Mouse (Mus musculus) heart, postnatal 36 days (tissue): ENCODE data around the gene Mettl7b. TPM values are rescaled to one million over a fixed set of nuclear protein-coding genes. Genes with fewer than 3 reads are reported as not detected.

Experiments used
- DNase-seq, 2 experiments: peaks; one replicate each; pipeline ENCODE4 v3.0.0; 2021 to 2022
- intact Hi-C: fragments of 180-260 bp; cut with DNase I; formaldehyde crosslinking; loops from one replicate; pipeline ENCODE4 v1.15.1; 2025
- total RNA-seq, 2 experiments: library from RNA; stranded (reverse); gene quantifications; 2 replicates each; pipeline ENCODE4 v1.2.3; 2021

Gene Mettl7b
- total RNA-seq, 2 experiments from 2014 or later: not detected

GRCm38 (mm10) chr10:128950208-128950887 lies 10.4 kb downstream of the Mettl7b start:
- DNase-seq: no peak
- intact Hi-C loops: no loop called here

DNA sequence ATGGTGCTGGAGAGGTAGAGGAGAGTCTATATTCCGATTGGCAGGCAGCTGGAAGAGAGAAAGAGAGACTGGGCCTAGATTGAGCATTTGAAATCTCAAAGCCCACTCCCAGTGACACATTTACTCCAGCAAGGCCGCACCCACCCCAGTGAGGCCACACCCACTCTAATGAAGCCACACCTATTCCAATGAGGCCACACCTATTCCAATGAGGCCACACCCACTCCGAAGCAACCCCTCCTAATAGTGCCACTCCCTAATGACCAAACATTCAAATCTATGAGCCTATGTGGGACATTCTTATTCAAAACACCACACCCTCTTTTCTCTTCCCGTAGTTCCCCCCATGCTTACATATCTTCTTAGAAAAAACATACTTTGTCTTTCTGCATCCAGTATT lies 13.3 kb downstream of the Mettl7b start:
- intact Hi-C loops: no loop called here

DNA sequence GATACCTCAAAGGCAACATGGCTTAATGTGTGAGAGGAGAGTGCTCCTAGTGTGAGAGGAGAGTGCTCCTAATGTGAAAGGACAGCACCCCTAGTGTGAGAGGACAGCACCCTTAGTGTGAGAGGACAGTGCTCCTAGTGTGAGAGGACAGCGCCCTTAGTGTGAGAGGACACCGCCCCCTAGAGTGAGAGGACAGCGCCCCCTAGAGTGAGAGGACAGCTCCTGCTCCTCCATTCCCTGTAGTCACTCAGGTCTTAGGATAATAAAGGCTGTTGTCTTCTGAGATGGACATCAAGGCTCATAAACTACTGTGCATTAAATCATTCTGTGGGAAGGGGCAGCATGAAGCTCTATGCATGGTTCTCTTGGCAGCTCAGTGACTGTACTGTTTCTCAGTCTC lies 15.1 kb downstream of the Mettl7b start:
- intact Hi-C loops: loop anchor here (2.0 kb wide), 1 partner anchor 33 kb away; no protein-coding TSS in a partner anchor
- peak; percentile 59 to 65 for DNase-seq

More for the DNA sequence above, 13.3 kb downstream of the Mettl7b start:
- DNase-seq: no peak

- no peak for DNase-seq
Observed at GRCm38 (mm10) chr10:128940475-128941061, 20.2 kb downstream of the Mettl7b start.

DNA sequence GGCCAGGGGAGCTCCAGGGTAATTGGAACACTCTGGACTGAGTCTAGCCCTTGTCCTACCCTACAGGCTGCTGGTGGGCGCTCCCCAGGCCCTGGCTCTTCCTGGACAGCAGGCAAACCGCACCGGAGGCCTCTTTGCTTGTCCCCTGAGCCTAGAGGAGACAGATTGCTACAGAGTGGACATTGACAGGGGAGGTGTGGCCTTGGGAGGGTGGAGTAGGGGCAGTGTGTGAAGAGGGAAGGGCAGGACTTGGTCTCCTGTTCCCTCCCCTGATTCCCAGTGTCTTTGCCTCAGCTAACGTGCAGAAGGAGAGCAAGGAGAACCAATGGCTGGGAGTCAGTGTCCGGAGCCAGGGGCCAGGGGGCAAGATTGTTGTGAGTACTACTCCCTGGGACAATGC lies 21.8 kb downstream of the Mettl7b start:
- DNase-seq: no peak
- intact Hi-C loops: no loop called here

More at GRCm38 (mm10) chr10:128940475-128941061, 20.2 kb downstream of the Mettl7b start:
- intact Hi-C loops: no loop called here

GRCm38 (mm10) chr10:128938457-128938856 lies 22.3 kb downstream of the Mettl7b start:
- intact Hi-C loops: no loop called here
- DNase-seq: peak; percentile 70 to 73

DNA sequence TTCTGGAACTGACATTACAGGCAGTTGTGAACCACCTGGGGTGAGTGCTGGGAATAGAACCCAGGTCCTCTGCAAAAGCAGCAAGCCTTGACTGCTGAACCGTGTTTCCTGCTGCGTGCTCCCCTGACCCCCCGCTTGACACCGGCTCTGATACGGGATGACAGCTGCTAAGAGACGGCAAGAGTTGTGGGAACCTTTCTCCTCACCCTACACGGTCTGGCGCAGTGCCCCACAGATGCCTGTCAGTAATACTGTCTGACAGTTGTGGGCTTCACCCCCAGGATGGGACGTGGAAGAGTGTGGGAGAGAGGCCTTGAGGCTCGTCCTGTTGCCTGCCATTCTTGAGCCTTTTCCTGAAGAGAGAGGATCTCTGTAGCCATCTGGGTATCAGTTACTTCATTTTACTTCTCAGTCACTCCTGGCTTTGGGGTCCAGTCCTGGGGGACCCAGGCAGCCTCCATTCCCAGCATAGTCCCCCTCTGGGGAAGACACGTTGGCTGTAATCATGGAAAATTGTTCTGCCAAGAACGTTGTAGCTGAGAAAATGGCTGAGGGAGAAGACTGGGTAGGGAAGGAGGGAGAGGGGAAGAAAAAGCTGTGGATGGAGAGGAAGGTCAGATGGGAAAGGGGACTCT lies 22.9 kb downstream of the Mettl7b start:
- intact Hi-C loops: no loop called here

GRCm38 (mm10) chr10:128935826-128936440 lies 24.9 kb downstream of the Mettl7b start:
- intact Hi-C loops: no loop called here
- DNase-seq: peak; percentile 31 to 38

More for the DNA sequence above, 22.9 kb downstream of the Mettl7b start:
- peak in 1 of 2 experiments; percentile 37 for DNase-seq

GRCm38 (mm10) chr10:128934997-128935787 lies 25.6 kb downstream of the Mettl7b start:
- intact Hi-C loops: no loop called here
- DNase-seq: peak in 1 of 2 experiments; percentile 40

DNA sequence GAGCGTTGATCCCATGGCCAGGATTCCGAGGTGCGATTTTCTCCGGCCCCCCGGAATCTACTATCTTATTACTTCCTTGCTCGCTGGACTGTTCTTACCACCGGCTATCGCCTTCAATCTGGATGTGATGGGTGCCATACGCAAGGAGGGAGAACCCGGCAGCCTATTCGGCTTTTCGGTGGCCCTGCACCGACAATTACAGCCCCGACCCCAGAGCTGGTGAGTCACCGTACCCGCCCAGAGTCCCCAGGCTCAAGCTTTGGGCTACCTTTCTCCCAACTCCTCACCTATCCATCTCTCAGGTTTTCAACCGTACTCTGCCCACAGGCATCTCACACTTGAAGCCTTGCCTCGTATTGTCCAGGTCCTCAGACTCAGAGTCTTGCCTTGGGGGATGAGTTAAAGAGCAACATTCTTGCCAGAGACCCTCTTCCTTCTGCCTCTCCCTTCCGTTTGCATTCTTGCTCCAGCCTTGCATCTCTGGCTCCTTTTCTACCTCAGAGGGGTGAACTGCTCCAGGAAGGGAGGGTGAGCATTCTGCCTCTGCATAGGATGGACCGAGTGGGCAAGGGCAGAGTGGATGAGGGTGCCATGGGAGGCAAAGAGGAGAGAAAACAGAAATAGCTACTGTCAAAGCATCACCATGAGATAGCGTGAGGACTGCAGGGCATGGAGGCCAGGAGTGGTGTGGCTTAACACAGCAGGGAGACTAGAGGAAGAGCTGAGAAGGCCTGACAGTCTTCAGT lies 26.6 kb downstream of the Mettl7b start:
- intact Hi-C loops: no loop called here
- peak in 1 of 2 experiments; percentile 23 for DNase-seq

- intact Hi-C loops: no loop called here
- peak; percentile 42 to 61 for DNase-seq
Observed at GRCm38 (mm10) chr10:128933574-128933973, 27.2 kb downstream of the Mettl7b start, which contains the start of gene Itga7. Gene Itga7, plus strand, starts transcription at chr10:128933818.

- intact Hi-C loops: no loop called here
- peak in 1 of 2 experiments; percentile 37 for DNase-seq
Observed at GRCm38 (mm10) chr10:128931441-128931840, 29.3 kb downstream of the Mettl7b start.

DNA sequence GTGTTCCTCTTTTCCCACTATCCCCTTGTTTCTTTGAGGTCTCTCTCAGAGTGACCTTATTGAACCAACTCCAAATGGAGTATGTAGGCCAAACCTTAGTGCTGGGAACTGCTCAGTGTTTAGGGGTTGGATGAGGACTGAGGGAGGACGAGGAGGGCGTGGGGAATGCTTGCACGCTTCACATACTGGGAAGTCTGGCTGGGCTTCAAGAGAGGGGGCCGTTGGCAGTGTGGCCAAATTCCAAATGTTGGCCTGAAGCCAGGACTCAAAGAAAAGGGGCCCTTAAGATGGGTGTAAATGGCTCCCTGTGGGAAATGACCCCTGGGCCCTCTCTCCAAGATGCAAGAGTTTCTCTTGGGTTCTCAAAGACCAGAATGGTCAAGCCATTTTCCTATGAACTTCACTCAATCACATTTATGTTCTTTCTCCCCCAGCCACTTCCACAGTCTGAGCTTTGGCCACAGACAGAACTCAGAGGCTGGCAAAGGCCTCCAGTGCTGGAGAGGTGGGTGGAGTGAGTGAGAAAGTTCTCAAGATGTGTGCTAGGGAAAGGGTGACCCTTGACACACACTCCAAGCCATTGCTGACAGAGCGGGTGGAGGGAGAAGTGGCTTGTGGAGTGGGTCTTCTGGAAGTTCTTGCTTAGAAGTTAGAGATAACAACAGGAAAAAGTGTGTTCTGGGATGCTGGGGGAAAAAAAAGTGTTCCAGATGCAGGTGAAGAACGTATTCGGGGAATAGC lies 31.0 kb downstream of the Mettl7b start:
- DNase-seq: no peak
- intact Hi-C loops: no loop called here

- DNase-seq: no peak
- intact Hi-C loops: no loop called here
Observed at GRCm38 (mm10) chr10:128928356-128928755, 32.4 kb downstream of the Mettl7b start.

- intact Hi-C loops: no loop called here
Observed at GRCm38 (mm10) chr10:128923935-128924334, 36.9 kb downstream of the Mettl7b start, which contains the start of gene Bloc1s1. Gene Bloc1s1, minus strand, starts transcription at chr10:128924035.

GRCm38 (mm10) chr10:128923013-128923691 lies 37.6 kb downstream of the Mettl7b start:
- intact Hi-C loops: no loop called here
- peak; percentile 95 to 96 for DNase-seq

More at GRCm38 (mm10) chr10:128923935-128924334, 36.9 kb downstream of the Mettl7b start, which contains the start of gene Bloc1s1:
- no peak for DNase-seq

DNA sequence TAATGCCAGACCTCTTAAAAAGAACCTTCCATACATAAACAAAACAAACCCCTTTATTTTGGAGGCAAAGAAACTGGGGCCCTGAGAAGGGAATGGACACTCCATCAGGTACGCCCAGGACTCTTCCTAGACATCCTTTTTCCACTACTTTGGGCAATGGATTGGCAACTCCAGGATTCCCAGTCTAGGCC lies 38.1 kb downstream of the Mettl7b start, which contains the start of gene Rdh5:
Rdh5 (minus strand) TSS at position 67 of the 191 bp plus-strand sequence.
- intact Hi-C loops: no loop called here

More for the DNA sequence above, 38.1 kb downstream of the Mettl7b start, which contains the start of gene Rdh5:
- DNase-seq: no peak
